Mouse (Mus musculus): ENCODE measurements at regions not wholly inside any gene's neighbourhood (a gene's known extent, or its start where the extent isn't known, plus 50 kb on each side); places are given as distances from the start of the nearest gene placed in this dataset.
A peak's percentile ranks its signal among the peaks of the same experiment; 100 is the strongest.

- ATAC-seq (replicated peaks; ENCODE audit: low FRiP score, low read depth) (no peak), DNase-seq (ENCODE audit: low spot score) (no peak)
- Histone ChIP-seq H3K36me3 (ENCODE audit: insufficient read depth, low read length) (no peaks in the 10 kb centered on the region), H3K9ac (ENCODE audit: low read depth, low read length) (no peak overlapping the region), H3K27me3 (ENCODE audit: insufficient read depth, low read length) (no peaks in the 10 kb centered on the region), H3K9me3 (replicated peaks; ENCODE audit: low read length) (no peaks in the 10 kb centered on the region), H3K4me3 (replicated peaks; ENCODE audit: low read depth, low read length) (no peak overlapping the region), H3K27ac (no peak overlapping the region), H3K4me1 (replicated peaks; ENCODE audit: insufficient read depth, low read length) (no peaks in the 10 kb centered on the region), H3K4me2 (ENCODE audit: low read length) (no peak overlapping the region)
- TF ChIP-seq CTCF (IDR thresholded peaks at IDR 0.05; ENCODE audit: low read depth): no peak
- WGBS: 90% methylated on average over 10 of the region's 10 CpGs
Measured at GRCm38 (mm10) chr4:131397161-131397560, 440.9 kb downstream of the Ptpru start.

GRCm38 (mm10) chr4:131400756-131401155, 437.3 kb downstream of the Ptpru start:
- WGBS: 20% methylated on average over 11 of the region's 11 CpGs
- Histone ChIP-seq H3K27me3 (ENCODE audit: insufficient read depth, low read length) (no peaks in the 10 kb centered on the region), H3K9ac (ENCODE audit: low read depth, low read length) (no peak overlapping the region), H3K4me1 (replicated peaks; ENCODE audit: insufficient read depth, low read length) (no peaks in the 10 kb centered on the region), H3K27ac (no peak overlapping the region), H3K4me2 (ENCODE audit: low read length) (no peak overlapping the region), H3K4me3 (replicated peaks; ENCODE audit: low read depth, low read length) (no peak overlapping the region), H3K36me3 (ENCODE audit: insufficient read depth, low read length) (no peaks in the 10 kb centered on the region), H3K9me3 (replicated peaks; ENCODE audit: low read length) (no peaks in the 10 kb centered on the region)
- ATAC-seq (replicated peaks; ENCODE audit: low FRiP score, low read depth) (no peak), DNase-seq (ENCODE audit: low spot score) (peak; percentile 54)
- peak; percentile 84 for TF ChIP-seq CTCF (IDR thresholded peaks at IDR 0.05; ENCODE audit: low read depth)

GRCm38 (mm10) chr4:131401255-131401654, 436.8 kb downstream of the Ptpru start:
- WGBS: 90% methylated on average over 6 of the region's 6 CpGs
- Histone ChIP-seq H3K9ac (ENCODE audit: low read depth, low read length) (no peak overlapping the region), H3K4me2 (ENCODE audit: low read length) (no peak overlapping the region), H3K9me3 (replicated peaks; ENCODE audit: low read length) (no peaks in the 10 kb centered on the region), H3K4me3 (replicated peaks; ENCODE audit: low read depth, low read length) (no peak overlapping the region), H3K4me1 (replicated peaks; ENCODE audit: insufficient read depth, low read length) (no peaks in the 10 kb centered on the region), H3K27me3 (ENCODE audit: insufficient read depth, low read length) (no peaks in the 10 kb centered on the region), H3K36me3 (ENCODE audit: insufficient read depth, low read length) (no peaks in the 10 kb centered on the region), H3K27ac (no peak overlapping the region)
- no peak for TF ChIP-seq CTCF (IDR thresholded peaks at IDR 0.05; ENCODE audit: low read depth)
- ATAC-seq (replicated peaks; ENCODE audit: low FRiP score, low read depth) (no peak), DNase-seq (ENCODE audit: low spot score) (no peak)

- Histone ChIP-seq H3K9me3 (replicated peaks; ENCODE audit: low read length) (no peaks in the 10 kb centered on the region), H3K9ac (ENCODE audit: low read depth, low read length) (no peak overlapping the region), H3K4me1 (replicated peaks; ENCODE audit: insufficient read depth, low read length) (0 out of 2 replicates have a peak, but pooled peaks cover 3% of the 10 kb centered on the region), H3K27ac (no peak overlapping the region), H3K27me3 (ENCODE audit: insufficient read depth, low read length) (no peaks in the 10 kb centered on the region), H3K36me3 (ENCODE audit: insufficient read depth, low read length) (no peaks in the 10 kb centered on the region), H3K4me3 (replicated peaks; ENCODE audit: low read depth, low read length) (no peak overlapping the region), H3K4me2 (ENCODE audit: low read length) (no peak overlapping the region)
- DNase-seq (ENCODE audit: low spot score): peak; percentile 31
- WGBS: 49% methylated on average over 12 of the region's 12 CpGs
- peak; percentile 23; the same call in 1 of the 2 replicates for ATAC-seq (replicated peaks; ENCODE audit: low FRiP score, low read depth)
- TF ChIP-seq CTCF (IDR thresholded peaks at IDR 0.05; ENCODE audit: low read depth): no peak
Measured at GRCm38 (mm10) chr4:131405376-131406017, 432.6 kb downstream of the Ptpru start.

GRCm38 (mm10) chr4:131407464-131407863, 430.6 kb downstream of the Ptpru start:
- no peak for DNase-seq (ENCODE audit: low spot score)
- no peak overlapping the region for H3K4me3 ChIP-seq (replicated peaks; ENCODE audit: low read depth, low read length)
- no peaks in the 10 kb centered on the region for H3K36me3 ChIP-seq (ENCODE audit: insufficient read depth, low read length)
- ATAC-seq (replicated peaks; ENCODE audit: low FRiP score, low read depth): no peak
- H3K27ac ChIP-seq: no peak overlapping the region
- H3K9me3 ChIP-seq (replicated peaks; ENCODE audit: low read length): no peaks in the 10 kb centered on the region
- no peak for TF ChIP-seq CTCF (IDR thresholded peaks at IDR 0.05; ENCODE audit: low read depth)
- H3K9ac ChIP-seq (ENCODE audit: low read depth, low read length): no peak overlapping the region
- H3K4me1 ChIP-seq (replicated peaks; ENCODE audit: insufficient read depth, low read length): 0 out of 2 replicates have a peak, but pooled peaks cover 3% of the 10 kb centered on the region
- no peaks in the 10 kb centered on the region for H3K27me3 ChIP-seq (ENCODE audit: insufficient read depth, low read length)
- H3K4me2 ChIP-seq (ENCODE audit: low read length): no peak overlapping the region
- WGBS: 15% methylated on average over 3 of the region's 3 CpGs

GRCm38 (mm10) chr4:131408644-131409043, 429.4 kb downstream of the Ptpru start:
- WGBS: 29% methylated on average over 1 of the region's 1 CpGs
- no peak for DNase-seq (ENCODE audit: low spot score)
- Histone ChIP-seq H3K4me3 (replicated peaks; ENCODE audit: low read depth, low read length) (no peak overlapping the region), H3K9me3 (replicated peaks; ENCODE audit: low read length) (no peaks in the 10 kb centered on the region), H3K36me3 (ENCODE audit: insufficient read depth, low read length) (no peaks in the 10 kb centered on the region), H3K27ac (peak overlapping the region; percentile 31; the same call in 1 of the 2 replicates), H3K27me3 (ENCODE audit: insufficient read depth, low read length) (no peaks in the 10 kb centered on the region), H3K9ac (ENCODE audit: low read depth, low read length) (no peak overlapping the region), H3K4me1 (replicated peaks; ENCODE audit: insufficient read depth, low read length) (0 out of 2 replicates have a peak, but pooled peaks cover 3% of the 10 kb centered on the region), H3K4me2 (ENCODE audit: low read length) (no peak overlapping the region)
- no peak for TF ChIP-seq CTCF (IDR thresholded peaks at IDR 0.05; ENCODE audit: low read depth)
- peak; percentile 58 for ATAC-seq (replicated peaks; ENCODE audit: low FRiP score, low read depth)
